Mouse (Mus musculus): Measurements from ENCODE around the gene Dact3.

DNA sequence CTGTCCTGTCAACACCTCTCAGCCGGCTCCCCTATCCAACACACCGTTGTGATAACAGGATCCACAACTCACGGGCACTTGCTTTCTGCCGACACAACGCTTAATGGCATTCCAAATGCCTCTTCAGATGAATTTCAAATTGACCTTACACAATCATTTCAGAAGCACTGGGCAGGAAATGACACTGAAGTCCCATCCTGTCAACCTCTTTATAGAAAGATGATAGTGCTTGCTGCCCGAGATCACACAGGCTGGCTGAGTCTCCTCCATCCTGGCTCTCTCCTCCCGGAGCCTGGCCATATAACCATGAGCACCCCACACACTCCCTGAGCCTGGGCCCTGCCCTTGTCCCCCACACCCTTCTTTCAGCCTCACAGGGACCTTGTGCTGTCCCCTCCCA is 32.7 kb downstream of the Dact3 start:
- no peak for TF ChIP-seq POLR2A (IDR thresholded peaks at IDR 0.05; ENCODE audit: control insufficient read depth, extremely low read depth, insufficient read depth, low read length, poor library complexity)
- TF ChIP-seq CTCF (IDR thresholded peaks at IDR 0.05; ENCODE audit: borderline replicate concordance, control insufficient read depth, extremely low read depth, insufficient read depth, low read length, poor library complexity), result no peak

Measured in thymus, adult 2 months (tissue).